Mouse (Mus musculus): ENCODE results near the gene Gpr146. TPM values are rescaled to one million over a fixed set of nuclear protein-coding genes. Genes with fewer than 3 reads are reported as not detected.

Gpr146 gene
- polyA plus RNA-seq, 1 experiment from 2014 or later, result 3.5 TPM

- Histone ChIP-seq H3K4me3 (ENCODE audit: low read depth, low read length) (no peak overlapping the region), H3K9ac (ENCODE audit: low read length) (no peak overlapping the region), H3K4me2 (replicated peaks; ENCODE audit: low read depth) (no peak overlapping the region), H3K9me3 (ENCODE audit: control insufficient read depth, low read length) (no peaks in the 10 kb centered on the region), H3K27ac (replicated peaks) (no peak overlapping the region), H3K4me1 (replicated peaks; ENCODE audit: control insufficient read depth, insufficient read depth) (no peaks in the 10 kb centered on the region), H3K36me3 (ENCODE audit: control insufficient read depth, insufficient read depth, low read length) (no peaks in the 10 kb centered on the region), H3K27me3 (ENCODE audit: control insufficient read depth, insufficient read depth, low read length) (no peaks in the 10 kb centered on the region)
- ATAC-seq (ENCODE audit: low FRiP score, low TSS enrichment) (no peak), DNase-seq (ENCODE audit: low spot score) (no peak)
- 43% methylated on average over 8 of the region's 8 CpGs for WGBS
- TF ChIP-seq EP300 (optimal IDR thresholded peaks at IDR 0.05) (no peak), CTCF (IDR thresholded peaks at IDR 0.05; ENCODE audit: low read depth) (no peak)
Observed at GRCm38 (mm10) chr5:139434940-139435339, 57.4 kb downstream of the Gpr146 start.

- ATAC-seq (ENCODE audit: low FRiP score, low TSS enrichment) (no peak), DNase-seq (ENCODE audit: low spot score) (no peak)
- Histone ChIP-seq H3K4me2 (replicated peaks; ENCODE audit: low read depth) (no peak overlapping the region), H3K27ac (replicated peaks) (no peak overlapping the region), H3K4me3 (ENCODE audit: low read depth, low read length) (no peak overlapping the region), H3K4me1 (replicated peaks; ENCODE audit: control insufficient read depth, insufficient read depth) (no peaks in the 10 kb centered on the region; the same call in 1 of the 2 replicates), H3K36me3 (ENCODE audit: control insufficient read depth, insufficient read depth, low read length) (no peaks in the 10 kb centered on the region), H3K9me3 (ENCODE audit: control insufficient read depth, low read length) (no peaks in the 10 kb centered on the region), H3K27me3 (ENCODE audit: control insufficient read depth, insufficient read depth, low read length) (no peaks in the 10 kb centered on the region), H3K9ac (ENCODE audit: low read length) (no peak overlapping the region)
- no peak for TF ChIP-seq CTCF (IDR thresholded peaks at IDR 0.05; ENCODE audit: low read depth)
- no peak for TF ChIP-seq EP300 (optimal IDR thresholded peaks at IDR 0.05)
- WGBS, result 85% methylated on average over 4 of the region's 4 CpGs
Observed at GRCm38 (mm10) chr5:139437769-139438168, 60.3 kb downstream of the Gpr146 start.

GRCm38 (mm10) chr5:139438440-139438839 lies 60.9 kb downstream of the Gpr146 start:
- Histone ChIP-seq H3K9me3 (ENCODE audit: control insufficient read depth, low read length) (no peaks in the 10 kb centered on the region), H3K27me3 (ENCODE audit: control insufficient read depth, insufficient read depth, low read length) (no peaks in the 10 kb centered on the region), H3K9ac (ENCODE audit: low read length) (no peak overlapping the region), H3K4me3 (ENCODE audit: low read depth, low read length) (no peak overlapping the region), H3K4me1 (replicated peaks; ENCODE audit: control insufficient read depth, insufficient read depth) (no peaks in the 10 kb centered on the region; the same call in 1 of the 2 replicates), H3K27ac (replicated peaks) (no peak overlapping the region), H3K36me3 (ENCODE audit: control insufficient read depth, insufficient read depth, low read length) (no peaks in the 10 kb centered on the region), H3K4me2 (replicated peaks; ENCODE audit: low read depth) (no peak overlapping the region)
- DNase-seq (ENCODE audit: low spot score) (no peak), ATAC-seq (ENCODE audit: low FRiP score, low TSS enrichment) (no peak)
- TF ChIP-seq CTCF (IDR thresholded peaks at IDR 0.05; ENCODE audit: low read depth) (no peak), EP300 (optimal IDR thresholded peaks at IDR 0.05) (no peak)
- whole genome bisulfite sequencing, result 79% methylated on average over 12 of the region's 12 CpGs

GRCm38 (mm10) chr5:139440451-139440850 lies 63.0 kb downstream of the Gpr146 start:
- H3K36me3 ChIP-seq (ENCODE audit: control insufficient read depth, insufficient read depth, low read length), result no peaks in the 10 kb centered on the region
- no peak overlapping the region for H3K27ac ChIP-seq (replicated peaks)
- H3K9ac ChIP-seq (ENCODE audit: low read length), result no peak overlapping the region
- H3K4me1 ChIP-seq (replicated peaks; ENCODE audit: control insufficient read depth, insufficient read depth), result no peaks in the 10 kb centered on the region; the same call in 1 of the 2 replicates
- H3K4me3 ChIP-seq (ENCODE audit: low read depth, low read length), result no peak overlapping the region
- ATAC-seq (ENCODE audit: low FRiP score, low TSS enrichment) (no peak), DNase-seq (ENCODE audit: low spot score) (no peak)
- H3K4me2 ChIP-seq (replicated peaks; ENCODE audit: low read depth), result no peak overlapping the region
- H3K9me3 ChIP-seq (ENCODE audit: control insufficient read depth, low read length), result no peaks in the 10 kb centered on the region
- WGBS, result 74% methylated on average over 5 of the region's 5 CpGs
- TF ChIP-seq CTCF (IDR thresholded peaks at IDR 0.05; ENCODE audit: low read depth), result no peak
- no peak for TF ChIP-seq EP300 (optimal IDR thresholded peaks at IDR 0.05)
- no peaks in the 10 kb centered on the region for H3K27me3 ChIP-seq (ENCODE audit: control insufficient read depth, insufficient read depth, low read length)

GRCm38 (mm10) chr5:139440926-139441725 lies 63.6 kb downstream of the Gpr146 start:
- ATAC-seq (ENCODE audit: low FRiP score, low TSS enrichment) (no peak), DNase-seq (ENCODE audit: low spot score) (no peak)
- Histone ChIP-seq H3K27me3 (ENCODE audit: control insufficient read depth, insufficient read depth, low read length) (no peaks in the 10 kb centered on the region), H3K9me3 (ENCODE audit: control insufficient read depth, low read length) (no peaks in the 10 kb centered on the region), H3K36me3 (ENCODE audit: control insufficient read depth, insufficient read depth, low read length) (no peaks in the 10 kb centered on the region), H3K27ac (replicated peaks) (no peak overlapping the region), H3K4me3 (ENCODE audit: low read depth, low read length) (no peak overlapping the region), H3K4me1 (replicated peaks; ENCODE audit: control insufficient read depth, insufficient read depth) (no peaks in the 10 kb centered on the region; the same call in 1 of the 2 replicates), H3K4me2 (replicated peaks; ENCODE audit: low read depth) (no peak overlapping the region), H3K9ac (ENCODE audit: low read length) (no peak overlapping the region)
- 96% methylated on average over 11 of the region's 11 CpGs for WGBS
- TF ChIP-seq CTCF (IDR thresholded peaks at IDR 0.05; ENCODE audit: low read depth) (no peak), EP300 (optimal IDR thresholded peaks at IDR 0.05) (no peak)

- WGBS, result 98% methylated on average over 2 of the region's 2 CpGs
- Histone ChIP-seq H3K27ac (replicated peaks) (no peak overlapping the region), H3K36me3 (ENCODE audit: control insufficient read depth, insufficient read depth, low read length) (no peaks in the 10 kb centered on the region), H3K9ac (ENCODE audit: low read length) (no peak overlapping the region), H3K9me3 (ENCODE audit: control insufficient read depth, low read length) (no peaks in the 10 kb centered on the region), H3K4me2 (replicated peaks; ENCODE audit: low read depth) (no peak overlapping the region), H3K27me3 (ENCODE audit: control insufficient read depth, insufficient read depth, low read length) (no peaks in the 10 kb centered on the region), H3K4me1 (replicated peaks; ENCODE audit: control insufficient read depth, insufficient read depth) (no peaks in the 10 kb centered on the region; the same call in 1 of the 2 replicates), H3K4me3 (ENCODE audit: low read depth, low read length) (no peak overlapping the region)
- no peak for ATAC-seq (ENCODE audit: low FRiP score, low TSS enrichment)
- DNase-seq (ENCODE audit: low spot score), result no peak
- TF ChIP-seq CTCF (IDR thresholded peaks at IDR 0.05; ENCODE audit: low read depth), result no peak
- no peak for TF ChIP-seq EP300 (optimal IDR thresholded peaks at IDR 0.05)
Observed at GRCm38 (mm10) chr5:139441726-139442018, 64.2 kb downstream of the Gpr146 start.

Measured in stomach, postnatal 0 days (tissue).